Mouse (Mus musculus) G1E (cell line): ENCODE results near the gene Apc2. TPM values are rescaled to one million over a fixed set of nuclear protein-coding genes. Genes with fewer than 3 reads are reported as not detected.

ENCODE experiments used
- ATAC-seq: 2 replicates; pipeline ENCODE4 v1.8.0; 2016; ENCODE audit warnings: mild to moderate bottlenecking; ENCODE audit not compliant: insufficient number of reproducible peaks, poor library complexity, low FRiP score, severe bottlenecking; ENCODE audit errors: extremely low read depth
- DNase-seq: peaks from one replicate; pipeline ENCODE4 v3.0.0; 2012; ENCODE audit warnings: low spot score
- H3K27me3 ChIP-seq: 2 replicates; pipeline ENCODE4 v1.6.1; 2012; ENCODE audit warnings: mild to moderate bottlenecking, low read length, inconsistent platforms; ENCODE audit not compliant: insufficient read depth
- H3K36me3 ChIP-seq: replicated peaks from 2 replicates; pipeline ENCODE3; 2012; ENCODE audit warnings: mild to moderate bottlenecking, inconsistent platforms
- H3K4me1 ChIP-seq: 2 replicates; pipeline ENCODE4 v1.6.1; 2012; ENCODE audit warnings: low read depth, low read length, inconsistent platforms, mixed read lengths; ENCODE audit not compliant: insufficient read depth
- H3K4me3 ChIP-seq: 2 replicates; pipeline ENCODE4 v1.5.1; 2012; ENCODE audit warnings: low read depth, mild to moderate bottlenecking, inconsistent platforms, low read length, moderate library complexity, mixed read lengths
- H3K9me3 ChIP-seq: replicated peaks from 2 replicates; pipeline ENCODE4 v1.6.1; 2012; ENCODE audit warnings: inconsistent platforms
- CTCF ChIP-seq: IDR thresholded peaks from 2 replicates; pipeline ENCODE4 v1.5.1; 2012; ENCODE audit warnings: low read depth, low read length, inconsistent platforms, mixed read lengths
- GATA1 ChIP-seq: IDR thresholded peaks from 2 replicates; pipeline ENCODE4 v1.6.1; 2012; ENCODE audit warnings: borderline replicate concordance, low read length, inconsistent platforms, mixed read lengths
- GATA2 ChIP-seq: IDR thresholded peaks from 2 replicates; pipeline ENCODE4 v1.6.1; 2012; ENCODE audit warnings: low read depth, low read length, inconsistent platforms, borderline replicate concordance
- POLR2AphosphoS5 ChIP-seq: IDR thresholded peaks from 2 replicates; pipeline ENCODE4 v1.6.1; 2012; ENCODE audit warnings: low read depth, low read length, inconsistent platforms; ENCODE audit not compliant: insufficient replicate concordance
- TAL1 ChIP-seq: conservative IDR thresholded peaks from 2 replicates; pipeline ENCODE4 v1.6.1; 2012; ENCODE audit warnings: low read depth, low read length, inconsistent platforms, mixed read lengths
- polyA plus RNA-seq: library from polyadenylated mRNA; stranded (reverse); fragments of >175 nt; gene quantifications from 2 replicates; pipeline ENCODE4 v1.2.3, GENCODE M21; 2012
- total RNA-seq, 2 experiments: library from RNA; stranded (forward) in 1 of 2; stranded (reverse) in 1 of 2; fragments of 200-1000 nt in 1 of 2; fragments of >200 nt in 1 of 2; fragmentation: Nextera tagmentation in 1 of 2; gene quantifications; 2 replicates each; pipeline ENCODE4 v1.2.3; 2014 to 2017

Apc2 gene
- total and polyA plus RNA-seq, 3 experiments: 0.02 to 0.23 (median 0.11) TPM

GRCm38 (mm10) chr10:80281304-80281703 lies 14.5 kb upstream of the Apc2 start:
- H3K4me3 ChIP-seq: no peak overlapping the region
- ATAC-seq (no peak), DNase-seq (no peak)
- TF ChIP-seq CTCF: no peak
- no peak for TF ChIP-seq GATA1
- TF ChIP-seq POLR2AphosphoS5: no peak
- no peak for TF ChIP-seq TAL1
- no peak for TF ChIP-seq GATA2
- no peaks in the 10 kb centered on the region for H3K27me3 ChIP-seq
- H3K4me1 ChIP-seq: peaks cover 63% of the 10 kb centered on the region
- H3K9me3 ChIP-seq: no peaks in the 10 kb centered on the region
- H3K36me3 ChIP-seq: peaks cover 98% of the 10 kb centered on the region

- no peak for DNase-seq
- no peaks in the 10 kb centered on the region for H3K9me3 ChIP-seq
- no peak for ATAC-seq
- peaks cover 67% of the 10 kb centered on the region for H3K4me1 ChIP-seq
- H3K4me3 ChIP-seq: no peak overlapping the region
- H3K36me3 ChIP-seq: peaks cover 99% of the 10 kb centered on the region
- TF ChIP-seq POLR2AphosphoS5: no peak
- no peak for TF ChIP-seq GATA1
- no peak for TF ChIP-seq GATA2
- no peak for TF ChIP-seq TAL1
- no peak for TF ChIP-seq CTCF
- no peaks in the 10 kb centered on the region for H3K27me3 ChIP-seq
Measured at GRCm38 (mm10) chr10:80281921-80282371, 13.8 kb upstream of the Apc2 start.

- Histone ChIP-seq H3K9me3 (no peaks in the 10 kb centered on the region), H3K36me3 (peaks cover 99% of the 10 kb centered on the region), H3K4me3 (no peak overlapping the region), H3K4me1 (peaks cover 71% of the 10 kb centered on the region), H3K27me3 (no peaks in the 10 kb centered on the region)
- DNase-seq (no peak), ATAC-seq (no peak)
- TF ChIP-seq CTCF (no peak), POLR2AphosphoS5 (no peak), TAL1 (no peak), GATA2 (no peak), GATA1 (no peak)
Measured at GRCm38 (mm10) chr10:80282481-80283441, 13.0 kb upstream of the Apc2 start.

GRCm38 (mm10) chr10:80285222-80286070 lies 10.3 kb upstream of the Apc2 start:
- Histone ChIP-seq H3K4me1 (peaks cover 61% of the 10 kb centered on the region), H3K4me3 (no peak overlapping the region), H3K27me3 (no peaks in the 10 kb centered on the region), H3K36me3 (peaks cover 89% of the 10 kb centered on the region), H3K9me3 (no peaks in the 10 kb centered on the region)
- DNase-seq (no peak), ATAC-seq (no peak)
- no peak for TF ChIP-seq CTCF
- TF ChIP-seq GATA1: no peak
- no peak for TF ChIP-seq GATA2
- no peak for TF ChIP-seq TAL1
- TF ChIP-seq POLR2AphosphoS5: no peak

- peaks cover 69% of the 10 kb centered on the region for H3K36me3 ChIP-seq
- no peaks in the 10 kb centered on the region for H3K27me3 ChIP-seq
Measured at GRCm38 (mm10) chr10:80288097-80288496, 7.7 kb upstream of the Apc2 start.

GRCm38 (mm10) chr10:80288657-80289056 lies 7.1 kb upstream of the Apc2 start:
- TF ChIP-seq GATA2 (no peak), TAL1 (no peak), GATA1 (no peak), POLR2AphosphoS5 (no peak), CTCF (no peak)
- Histone ChIP-seq H3K4me3 (no peak overlapping the region), H3K9me3 (no peaks in the 10 kb centered on the region), H3K27me3 (no peaks in the 10 kb centered on the region), H3K4me1 (peaks cover 43% of the 10 kb centered on the region), H3K36me3 (peaks cover 69% of the 10 kb centered on the region)
- DNase-seq: no peak
- no peak for ATAC-seq

More at GRCm38 (mm10) chr10:80288097-80288496, 7.7 kb upstream of the Apc2 start:
- ATAC-seq: no peak
- H3K4me3 ChIP-seq: no peak overlapping the region
- TF ChIP-seq GATA1: no peak
- no peak for TF ChIP-seq GATA2
- TF ChIP-seq CTCF: no peak
- TF ChIP-seq TAL1: no peak
- TF ChIP-seq POLR2AphosphoS5: no peak
- H3K4me1 ChIP-seq: peaks cover 45% of the 10 kb centered on the region
- no peak for DNase-seq
- H3K9me3 ChIP-seq: no peaks in the 10 kb centered on the region
